Mouse (Mus musculus) kidney, adult 8-10 months (tissue): ENCODE results near the gene Hs3st6.
A peak's percentile ranks its signal among the peaks of the same experiment; 100 is the strongest.

Experiments
- DNase-seq, 2 experiments: peaks; one replicate each; pipeline ENCODE4 v3.0.0; 2022

Hs3st6 gene

DNA sequence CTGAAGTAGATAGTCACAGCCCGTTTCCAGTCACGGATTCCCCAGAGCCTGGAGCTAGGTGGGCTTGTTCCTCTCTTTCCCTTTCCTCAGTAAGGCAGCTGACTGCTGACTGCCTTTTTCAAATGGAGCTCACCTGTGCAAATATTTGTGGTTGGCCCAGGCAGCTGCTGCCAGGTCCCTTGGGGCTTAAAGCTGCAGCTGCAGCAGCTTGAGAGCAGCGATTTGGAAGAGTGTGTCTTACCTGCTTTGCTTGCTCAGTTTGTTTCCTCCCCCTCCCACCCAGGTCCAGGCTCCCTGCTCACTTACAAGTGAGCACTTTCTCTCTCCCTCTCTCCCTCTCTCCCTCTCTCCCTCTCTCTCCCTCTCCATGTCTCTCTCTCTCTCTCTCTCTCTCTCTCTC is 16.4 kb downstream of the Hs3st6 start:
- no peak for DNase-seq

GRCm38 (mm10) chr17:24773241-24773640 is 20.5 kb downstream of the Hs3st6 start:
- DNase-seq = no peak

- DNase-seq = no peak
Observed at GRCm38 (mm10) chr17:24775173-24775572, 22.4 kb downstream of the Hs3st6 start.

DNA sequence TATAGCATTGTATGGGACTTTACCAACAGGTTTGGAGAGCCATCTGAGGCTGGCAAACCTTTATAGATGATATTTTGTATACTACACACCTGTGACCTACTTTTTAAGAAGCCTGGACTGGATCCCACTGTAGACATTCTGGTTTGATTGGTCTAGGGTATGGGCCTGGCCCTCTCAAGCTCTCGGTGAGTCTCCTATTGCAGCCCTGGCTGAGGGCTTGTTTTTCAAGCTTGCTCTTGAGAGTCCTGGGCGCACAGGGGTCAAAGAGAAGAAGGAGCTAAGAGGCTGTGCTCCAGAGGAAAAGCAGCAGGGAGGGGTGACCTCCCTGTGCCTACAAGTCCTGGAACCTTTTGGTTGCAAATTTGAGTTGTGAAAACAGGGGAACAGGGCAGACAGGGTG is 24.3 kb downstream of the Hs3st6 start:
- DNase-seq = no peak

GRCm38 (mm10) chr17:24780821-24781220 is 28.0 kb downstream of the Hs3st6 start:
- no peak for DNase-seq

GRCm38 (mm10) chr17:24792190-24792589 is 39.4 kb downstream of the Hs3st6 start:
- DNase-seq = no peak

DNA sequence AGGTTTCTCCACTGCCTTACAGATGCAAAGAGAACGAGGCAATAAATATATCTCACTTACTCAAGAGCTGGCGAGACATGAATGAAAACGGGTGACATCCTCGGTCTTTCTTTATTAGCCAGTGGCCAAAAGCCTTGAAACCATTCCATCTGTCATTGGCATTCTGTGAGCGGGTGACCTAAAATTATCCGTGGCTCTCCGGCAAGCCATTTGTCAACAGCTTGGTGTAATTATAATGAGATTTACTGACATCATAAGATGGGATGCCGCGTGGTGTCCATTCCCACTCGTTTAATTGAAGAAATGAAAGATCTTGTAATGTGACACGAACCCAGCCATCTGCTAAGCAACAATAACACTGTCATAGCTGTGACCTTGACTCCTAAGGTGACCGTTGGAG is 42.0 kb downstream of the Hs3st6 start:
- DNase-seq = no peak

DNA sequence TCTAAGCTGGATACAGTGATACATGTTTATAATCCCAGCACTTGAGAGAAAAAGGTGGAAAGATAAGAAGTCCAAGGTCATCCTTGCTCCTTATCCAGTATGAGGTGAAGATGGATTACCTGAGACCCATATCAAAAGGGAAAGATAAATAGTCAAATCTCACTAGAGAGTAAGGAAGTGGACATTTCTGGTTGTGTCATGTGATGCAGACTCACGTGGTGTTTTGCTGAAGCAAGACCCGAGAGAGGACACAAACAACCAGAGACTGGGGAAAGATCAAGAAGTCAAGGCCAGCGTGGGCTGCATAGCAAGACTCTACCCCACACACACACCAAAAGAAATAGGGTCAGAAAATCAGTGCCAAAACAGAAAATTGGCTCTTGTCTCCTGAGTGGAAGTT is 44.2 kb downstream of the Hs3st6 start:
- DNase-seq = no peak

- no peak for DNase-seq
Observed at GRCm38 (mm10) chr17:24798229-24798628, 45.4 kb downstream of the Hs3st6 start.

GRCm38 (mm10) chr17:24799476-24799875 is 46.7 kb downstream of the Hs3st6 start:
- peak in 1 of 2 experiments; percentile 22 for DNase-seq

GRCm38 (mm10) chr17:24800524-24800923 is 47.7 kb downstream of the Hs3st6 start:
- DNase-seq = no peak

DNA sequence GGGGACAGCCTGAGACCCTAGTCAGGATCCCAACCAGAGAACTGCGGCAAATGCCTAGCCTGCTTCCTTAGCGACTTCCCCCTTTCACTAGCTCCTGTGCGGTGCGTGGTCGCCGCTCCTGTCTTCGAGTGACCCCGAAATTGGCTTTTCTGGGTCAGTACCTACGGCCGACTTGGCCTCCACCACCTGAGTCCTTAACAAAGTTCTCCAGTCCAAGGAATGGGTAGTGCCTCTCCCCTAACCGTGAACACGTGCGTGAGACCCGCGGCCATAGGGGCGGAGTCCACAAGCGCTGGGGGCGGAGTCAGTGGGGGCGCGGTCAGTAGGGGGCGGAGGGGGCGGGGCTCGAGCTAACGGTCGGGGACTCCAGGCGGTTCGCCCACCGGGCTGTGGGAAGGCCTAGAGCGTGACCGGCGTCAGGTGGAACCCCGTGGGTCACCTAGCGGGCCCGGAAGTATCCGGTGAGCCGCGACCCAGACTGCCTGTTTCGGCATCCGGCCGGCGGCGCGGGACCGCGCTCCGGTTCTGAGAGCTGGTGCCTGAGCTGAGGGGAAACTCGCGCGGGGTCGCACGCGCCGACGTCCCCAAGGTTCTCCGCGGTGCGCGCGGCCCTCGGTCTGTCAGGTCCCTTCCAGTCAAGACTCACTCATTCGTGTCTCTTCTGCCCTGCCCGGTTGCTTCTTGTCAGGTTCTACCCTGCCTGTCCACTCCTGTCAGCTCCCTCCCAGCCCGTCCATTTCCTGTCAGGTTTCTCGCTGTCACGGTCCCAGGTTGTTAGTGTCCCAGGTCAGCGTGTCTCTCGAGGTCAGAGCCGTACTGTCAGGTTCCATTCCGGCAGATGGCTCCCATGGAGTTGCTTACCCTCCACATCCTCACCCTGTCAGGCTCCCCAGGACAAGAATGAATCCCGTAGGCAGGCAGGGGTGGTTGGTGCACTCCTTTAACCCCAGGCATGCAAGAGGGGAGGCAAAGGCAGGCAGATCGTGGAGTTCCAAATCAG is 51.5 kb downstream of the Hs3st6 start, which contains the start of gene Meiob:
Gene Meiob (plus strand): TSS at position 338 of the 1,000 bp plus-strand sequence.
- peak; percentile 67 to 78 for DNase-seq
